Mouse (Mus musculus): ENCODE results near the gene Suds3. TPM values are rescaled to one million over a fixed set of nuclear protein-coding genes. Genes with fewer than 3 reads are reported as not detected.

Gene Suds3
- polyA plus RNA-seq (2014; fragmentation: Illumina TruSeq; extraction: RNeasy Lipid Tissue Mini Kit (QIAGEN cat#74804); ENCODE audit: insufficient read depth, low read depth, low replicate concordance): 57.1 TPM

DNA sequence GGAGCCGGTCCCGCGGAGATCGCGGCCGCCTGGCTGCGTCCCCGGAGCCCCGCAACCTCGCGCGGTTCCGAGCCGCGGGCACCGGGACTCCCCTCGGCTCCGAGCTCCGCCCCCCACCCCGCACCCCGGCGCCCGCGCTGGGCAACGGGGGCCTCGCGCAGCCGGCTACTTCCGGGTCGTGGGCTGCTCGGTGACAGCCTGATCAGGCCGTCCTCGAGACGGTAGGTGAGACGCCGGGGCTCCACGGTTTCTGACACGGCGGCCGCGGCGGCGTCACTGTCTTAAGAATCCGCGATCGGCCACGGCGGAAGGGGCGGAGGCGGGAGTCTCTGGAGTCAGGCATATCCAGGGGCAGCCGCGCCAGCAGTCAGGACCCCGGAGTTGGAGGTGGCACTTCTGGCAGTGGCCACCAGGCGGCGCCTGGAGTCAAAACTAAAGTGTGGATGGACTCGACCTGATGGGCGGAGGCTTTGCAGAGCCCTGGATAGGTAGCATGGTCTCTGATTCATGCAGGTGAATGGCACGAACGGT, at the start of gene Suds3:
Gene Suds3 (minus strand): TSS at position 278 of the 531 bp plus-strand sequence.

DNA sequence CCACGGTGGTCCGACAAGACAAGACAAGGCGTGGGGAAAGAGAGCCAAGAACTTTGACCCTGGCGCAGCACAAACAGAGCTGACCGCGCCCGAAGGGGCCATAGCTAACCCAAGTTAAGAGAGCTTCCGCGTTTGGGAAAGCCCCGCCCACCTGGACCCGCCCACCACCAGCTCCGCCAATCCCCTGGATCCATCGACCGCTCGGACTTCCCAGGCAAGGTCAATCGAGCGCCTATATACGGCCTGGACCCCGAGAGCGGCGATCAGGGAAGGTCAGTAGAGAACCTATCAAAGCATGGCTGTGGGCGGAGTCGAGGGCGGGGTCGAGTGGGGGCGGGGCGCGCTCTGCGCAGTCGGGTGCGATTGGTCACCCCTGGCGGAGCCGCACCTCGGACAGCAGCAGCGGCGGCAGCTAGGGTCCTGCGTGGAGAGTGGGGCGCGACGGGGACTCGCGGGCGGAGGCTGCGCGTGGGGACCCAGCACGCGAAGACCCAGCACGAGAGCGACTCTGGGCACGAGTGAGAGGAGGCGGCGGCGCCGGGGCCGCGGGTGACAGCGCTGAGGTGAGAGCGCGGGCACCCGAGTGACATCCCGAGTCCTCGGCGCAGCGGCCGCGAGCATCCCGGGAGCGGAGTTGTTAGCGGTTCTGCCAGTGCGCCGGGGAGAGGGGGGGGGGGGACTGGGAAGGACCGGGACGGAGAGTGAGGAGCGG, 4.0 kb upstream of the Suds3 start, which contains the start of gene Taok3:
Gene Taok3 (plus strand): TSS at position 353 of the 712 bp plus-strand sequence.

Other genes with a start within 250 kb of the Suds3 start
- gene Taok3, start 4.0 kb upstream of the Suds3 start, polyA plus RNA-seq (2014; fragmentation: Illumina TruSeq; extraction: RNeasy Lipid Tissue Mini Kit (QIAGEN cat#74804); ENCODE audit: insufficient read depth, low read depth, low replicate concordance): 13.4 TPM
- 224 TPM for gene Pebp1, start 171.5 kb upstream of the Suds3 start, polyA plus RNA-seq (2014; fragmentation: Illumina TruSeq; extraction: RNeasy Lipid Tissue Mini Kit (QIAGEN cat#74804); ENCODE audit: insufficient read depth, low read depth, low replicate concordance)
- 12.5 TPM for gene Vsig10, start 203.0 kb upstream of the Suds3 start, polyA plus RNA-seq (2014; fragmentation: Illumina TruSeq; extraction: RNeasy Lipid Tissue Mini Kit (QIAGEN cat#74804); ENCODE audit: insufficient read depth, low read depth, low replicate concordance)
- gene Wsb2, start 241.2 kb upstream of the Suds3 start, polyA plus RNA-seq (2014; fragmentation: Illumina TruSeq; extraction: RNeasy Lipid Tissue Mini Kit (QIAGEN cat#74804); ENCODE audit: insufficient read depth, low read depth, low replicate concordance): 57.7 TPM

Data from lung, adult 10 weeks (tissue).